Mouse (Mus musculus): ENCODE measurements at regions not wholly inside any gene's neighbourhood (a gene's known extent, or its start where the extent isn't known, plus 50 kb on each side); places are given as distances from the start of the nearest gene placed in this dataset.

DNA sequence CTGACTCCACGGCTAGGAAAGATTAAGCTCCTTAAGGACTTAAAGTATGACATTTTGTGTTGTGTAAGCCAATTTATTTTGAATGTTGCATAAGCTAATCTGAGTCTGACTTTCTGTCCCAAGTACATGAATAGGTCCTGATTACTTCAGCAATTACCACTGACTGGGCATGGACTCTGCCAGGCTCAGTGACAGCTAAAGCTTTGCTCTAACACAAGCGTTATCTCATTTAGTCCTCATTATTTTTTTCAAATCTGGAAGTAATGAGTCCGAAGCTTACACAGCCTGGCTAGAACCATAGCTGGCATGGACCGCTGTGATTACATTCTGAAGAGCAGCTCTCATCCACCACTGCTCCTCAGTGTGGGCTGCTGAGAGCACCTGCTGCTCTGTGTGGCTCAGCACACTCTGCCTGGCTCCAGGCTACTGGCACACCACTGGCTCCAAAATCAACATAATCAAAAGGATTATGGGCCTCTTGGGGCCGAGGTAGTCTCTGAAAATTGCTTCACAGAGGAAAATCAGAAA, 753.0 kb upstream of the Jmjd1c start:
- DNase-seq (ENCODE audit: low spot score in 2 of 2): no peak

DNA sequence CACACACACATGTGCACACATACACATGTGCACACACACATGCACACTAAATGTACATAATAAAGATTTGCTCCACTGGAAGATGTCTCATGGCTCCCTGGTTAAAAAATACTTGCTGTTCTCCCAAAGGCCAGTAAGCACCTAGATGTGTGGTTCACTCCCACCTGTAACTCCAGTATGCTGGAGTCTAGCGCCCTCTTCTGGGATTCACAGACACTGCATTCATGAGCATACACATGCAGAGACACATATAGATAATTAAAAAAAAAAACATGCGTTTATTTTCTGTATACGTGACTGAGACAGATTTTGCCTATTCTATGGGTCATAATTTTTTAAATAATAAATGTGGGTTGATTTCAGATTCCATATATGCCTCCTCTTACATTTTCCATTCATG, 747.5 kb upstream of the Jmjd1c start:
- DNase-seq (ENCODE audit: low spot score in 2 of 2): no peak

DNA sequence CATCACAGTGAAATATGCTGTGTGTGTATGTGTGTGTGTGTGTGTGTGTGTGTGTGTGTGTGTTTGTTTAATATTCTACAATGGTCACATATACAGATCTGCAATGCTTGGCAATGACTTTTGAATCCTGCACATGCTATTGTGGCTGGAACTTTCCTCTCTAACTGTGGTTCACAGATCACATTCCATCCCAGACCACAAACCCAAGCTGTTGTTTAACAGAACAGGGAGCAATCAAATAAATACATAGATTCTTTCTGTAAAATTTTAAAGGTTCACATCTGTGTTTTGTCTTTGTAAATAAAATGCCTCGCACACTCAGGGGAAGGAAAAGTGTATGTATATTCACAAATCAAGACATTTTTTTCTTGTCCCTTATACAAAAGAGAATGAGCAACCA, 744.9 kb upstream of the Jmjd1c start:
- no peak for DNase-seq (ENCODE audit: low spot score in 2 of 2)

DNA sequence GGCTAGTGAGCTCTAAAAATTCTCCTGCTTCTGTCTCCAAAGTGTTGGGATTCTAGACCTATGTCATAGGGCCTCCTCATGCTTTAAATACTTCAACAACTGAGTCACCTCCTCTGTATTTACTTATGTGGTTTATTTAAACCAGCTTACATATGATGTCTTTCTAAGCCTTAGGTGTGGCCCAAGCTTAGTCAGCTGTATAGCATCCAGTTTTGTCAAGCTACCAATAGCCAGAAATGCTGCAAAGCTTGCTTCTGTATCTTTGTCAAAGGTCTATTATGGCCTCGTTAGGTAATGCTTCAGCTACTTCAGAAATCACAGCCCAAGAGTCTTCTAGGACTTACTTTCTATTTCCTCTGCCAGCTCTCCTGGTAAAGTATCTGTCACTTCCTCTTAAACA, 741.9 kb upstream of the Jmjd1c start:
- DNase-seq (ENCODE audit: low spot score in 2 of 2): no peak

DNA sequence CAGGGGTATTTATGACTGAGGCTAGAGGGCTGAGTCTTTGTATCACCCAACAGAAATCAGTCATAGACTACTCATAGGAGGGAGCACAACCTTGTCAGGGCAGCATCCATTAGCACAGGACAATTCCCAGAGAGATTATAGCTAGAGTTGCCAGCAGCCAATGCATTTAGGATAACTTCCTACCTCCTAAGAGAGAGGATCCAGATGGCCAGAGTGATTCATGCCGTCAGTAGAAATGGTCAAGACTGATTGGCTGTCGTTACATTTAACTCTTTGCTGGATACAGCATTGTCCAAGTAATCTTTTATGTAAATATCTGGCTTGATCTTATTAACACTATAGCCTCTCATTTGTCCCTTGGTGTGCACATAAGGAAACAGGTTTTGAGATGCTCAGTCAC, 740.9 kb upstream of the Jmjd1c start:
- DNase-seq (ENCODE audit: low spot score in 2 of 2): no peak

DNA sequence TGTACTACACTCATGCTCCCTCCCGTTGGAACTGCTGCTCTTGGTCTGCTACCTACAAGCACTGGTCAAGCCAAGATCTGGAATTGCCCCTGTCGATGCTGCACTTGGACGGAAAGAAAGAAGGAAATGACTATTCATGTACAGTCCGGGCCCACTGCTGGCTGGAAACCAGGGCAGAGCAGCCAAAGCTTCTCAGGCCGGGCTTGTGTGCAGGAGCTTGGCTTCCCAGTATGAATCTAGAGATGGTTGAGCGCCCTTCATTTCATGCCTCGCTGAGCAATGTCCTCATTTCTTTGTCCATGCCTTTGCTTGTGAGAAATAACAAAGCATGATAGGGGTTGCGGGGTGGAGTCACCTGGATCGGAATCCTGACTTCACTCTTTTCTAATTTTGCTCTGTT, 738.2 kb upstream of the Jmjd1c start:
- peak; percentile 11 to 21 for DNase-seq (ENCODE audit: low spot score in 2 of 2)

DNA sequence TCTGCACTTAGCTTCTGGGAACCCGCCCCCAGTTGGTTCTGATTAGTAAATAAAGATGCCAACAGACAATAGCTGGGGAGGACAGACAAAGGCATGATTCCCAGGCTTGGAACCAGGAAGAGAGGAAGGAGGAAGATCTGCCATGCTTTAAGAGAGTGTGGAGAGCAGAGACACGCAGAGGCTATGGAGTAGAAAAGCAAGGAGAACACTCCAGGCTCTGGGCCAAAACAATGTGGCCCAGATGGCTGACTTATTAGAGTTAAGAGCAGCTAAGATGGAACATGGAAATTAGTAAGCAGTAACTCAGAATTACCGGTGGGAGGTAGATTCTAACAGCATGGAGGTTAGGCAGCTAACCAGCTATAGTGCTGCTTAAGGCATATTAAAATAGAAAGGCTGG, 725.8 kb upstream of the Jmjd1c start:
- DNase-seq (ENCODE audit: low spot score in 2 of 2): no peak

DNA sequence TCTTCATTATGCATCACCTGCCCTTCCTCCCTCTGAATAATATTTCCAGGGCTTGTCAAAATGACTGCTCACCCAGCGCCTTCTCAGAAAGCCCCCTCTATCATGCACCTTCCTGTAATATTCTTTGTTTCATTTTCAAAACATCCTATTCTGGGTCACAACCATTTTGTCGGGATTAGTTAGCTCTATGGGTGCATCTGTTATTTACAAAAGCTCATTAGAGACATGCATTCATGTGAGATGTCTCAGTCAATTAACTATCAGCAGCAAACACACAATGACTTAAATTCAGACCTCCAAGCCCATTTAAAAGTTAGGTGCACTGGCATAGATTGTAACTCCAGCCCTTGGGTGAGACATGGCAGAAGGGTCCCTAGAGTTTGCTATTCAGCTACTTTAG, 724.2 kb upstream of the Jmjd1c start:
- no peak for DNase-seq (ENCODE audit: low spot score in 2 of 2)

Measured in frontal cortex, postnatal 10 days (tissue).